Comparison of ENCODE assay signal across 27 mouse cellular contexts in the genomic region with DNA sequence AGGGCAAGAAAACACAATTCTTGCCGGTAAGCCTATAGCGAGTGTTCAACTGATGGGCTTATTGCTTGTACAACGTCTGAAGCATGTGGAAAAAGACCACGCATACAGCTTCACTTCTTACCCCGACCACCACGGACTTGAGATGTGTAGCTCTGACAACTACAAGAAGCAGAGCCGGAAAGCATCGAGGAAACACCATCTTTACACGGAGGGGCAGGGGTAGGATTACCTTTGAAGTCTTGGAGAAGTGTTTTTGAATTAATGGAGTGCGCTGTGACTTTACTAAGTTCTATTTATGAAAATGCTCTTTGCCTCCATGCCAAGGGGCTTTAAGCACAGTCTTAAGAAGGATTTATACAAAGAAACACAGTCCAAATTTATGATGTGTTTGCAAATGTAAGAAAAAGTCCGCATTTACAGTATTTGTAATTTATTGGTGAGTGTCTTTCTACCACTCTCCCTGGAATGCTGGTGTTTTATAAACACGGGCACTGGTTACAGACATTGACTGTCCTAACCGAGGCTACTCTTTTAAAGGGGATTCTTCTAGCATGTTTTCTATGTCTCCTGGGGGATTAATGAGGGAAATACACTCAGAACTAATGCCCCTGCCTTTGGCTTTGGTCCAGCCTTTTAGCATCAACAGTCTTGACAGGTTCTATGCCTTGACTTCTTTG.
DNase-seq lines count a peak whose midpoint lies in the region; ATAC-seq and TF ChIP-seq lines count a peak whose summit lies in the region.
"Had no signal": no experiment of that assay in that cellular context is flagged by ENCODE, and none has a peak within 500 bp of the region (broad histone marks: within the 10 kb centered on the region; RNA-seq: fewer than 3 reads in every experiment).

No protein-coding gene starts in this region.

- TF ChIP-seq EP300 in lung, postnatal 0 days (IDR thresholded peaks at IDR 0.05), result no peak

- TF ChIP-seq POLR2A in lung, adult 2 months (IDR thresholded peaks at IDR 0.05; ENCODE audit: borderline replicate concordance, extremely low read depth, low read depth, low read length), result no peak

- no peak for ATAC-seq in intestine, embryonic 14.5 days (replicated peaks; ENCODE audit: low FRiP score, low TSS enrichment, low read depth)
- no peak; the same call in 1 of the 2 replicates for ATAC-seq in intestine, embryonic 16.5 days
- ATAC-seq in lung, postnatal 0 days, result peak; percentile 30; the same call in 1 of the 2 replicates
- peak; percentile 87 for ATAC-seq in stomach, embryonic 16.5 days (ENCODE audit: insufficient read depth, low FRiP score)
- ATAC-seq in activated CD4-positive, CD25-positive, alpha-beta regulatory T cell, adult 4 months, result no peak
- ATAC-seq: forebrain, postnatal 0 days; hindbrain, postnatal 0 days; midbrain, embryonic 15.5 days; Patski had no signal

- no peak for DNase-seq in intestine, embryonic 14.5 days (ENCODE audit: low spot score)
- peak; percentile 31 for DNase-seq in lung, postnatal 0 days (ENCODE audit: low spot score)
- DNase-seq in lung, adult 2 months, result no peak
- peak; percentile 17 to 28 for DNase-seq in lung, postnatal 4 days
- no peak for DNase-seq in left cerebral cortex, adult 2 months (ENCODE audit: extremely low spot score in 1 of 2, low spot score in 2 of 2)
- DNase-seq: adrenal gland, postnatal 14 days; cerebellum, adult 11-12 months; cerebellum, adult 9-11 months; forebrain, postnatal 0 days; gastrocnemius, postnatal 10 days; heart, postnatal 14 days; kidney, adult 18-20 months; kidney, postnatal 25 days; liver, embryonic 13.5 days; right cerebral cortex, postnatal 4 days; thymus, postnatal 14 days had no signal

- peak overlapping the region; percentile 11; the same call in 1 of the 2 replicates for H3K4me2 ChIP-seq in intestine, embryonic 14.5 days (ENCODE audit: low read length)
- no peak overlapping the region for H3K4me2 ChIP-seq in intestine, embryonic 16.5 days (ENCODE audit: low read depth, low read length)
- H3K4me2 ChIP-seq in lung, postnatal 0 days (replicated peaks; ENCODE audit: low read depth, low read length), result no peak overlapping the region
- no peak overlapping the region for H3K4me2 ChIP-seq in stomach, embryonic 16.5 days (ENCODE audit: low read depth, low read length)
- H3K4me2 ChIP-seq: kidney, embryonic 15.5 days; limb, embryonic 15.5 days; liver, embryonic 13.5 days; midbrain, embryonic 15.5 days had no signal

- no peak overlapping the region for H3K4me3 ChIP-seq in intestine, embryonic 14.5 days (ENCODE audit: low read depth, low read length)
- H3K4me3 ChIP-seq in intestine, embryonic 16.5 days (ENCODE audit: low read length), result no peak overlapping the region
- no peak overlapping the region for H3K4me3 ChIP-seq in lung, postnatal 0 days (ENCODE audit: low read depth, low read length)
- H3K4me3 ChIP-seq in lung, adult 2 months (replicated peaks; ENCODE audit: extremely low read depth, low read depth, low read length), result no peak overlapping the region
- H3K4me3 ChIP-seq in stomach, embryonic 16.5 days (replicated peaks; ENCODE audit: low read length), result no peak overlapping the region
- H3K4me3 ChIP-seq in left cerebral cortex, adult 2 months, result no peak overlapping the region
- H3K4me3 ChIP-seq: erythroblast, embryonic 14.5 days; kidney, embryonic 15.5 days; limb, embryonic 10.5 days; limb, embryonic 15.5 days; liver, embryonic 13.5 days; midbrain, embryonic 15.5 days had no signal

- H3K4me1 ChIP-seq in intestine, embryonic 14.5 days (replicated peaks; ENCODE audit: control insufficient read depth, insufficient read depth, low read length), result peaks cover 12% of the 10 kb centered on the region
- H3K4me1 ChIP-seq in intestine, embryonic 16.5 days (ENCODE audit: control insufficient read depth, insufficient read depth, low read length), result no peaks in the 10 kb centered on the region
- H3K4me1 ChIP-seq in lung, postnatal 0 days (ENCODE audit: insufficient read depth, low read depth, low read length), result no peaks in the 10 kb centered on the region
- H3K4me1 ChIP-seq in lung, adult 2 months (ENCODE audit: control insufficient read depth, insufficient read depth, low read length), result no peaks in the 10 kb centered on the region
- H3K4me1 ChIP-seq in stomach, embryonic 16.5 days (ENCODE audit: control insufficient read depth, insufficient read depth, low read length), result no peaks in the 10 kb centered on the region
- H3K4me1 ChIP-seq: limb, embryonic 15.5 days; liver, embryonic 13.5 days; midbrain, embryonic 15.5 days had no signal

- intact Hi-C loops in left cerebral cortex, adult 2 months (cut with DNase I), result no loop called here

- 33% methylated on average over 13 of the region's 13 CpGs for WGBS in intestine, embryonic 14.5 days
- 39% methylated on average over 13 of the region's 13 CpGs for WGBS in intestine, embryonic 16.5 days
- WGBS in lung, postnatal 0 days, result 36% methylated on average over 13 of the region's 13 CpGs
- WGBS in lung, adult 2 months, result 63% methylated on average over 13 of the region's 13 CpGs
- WGBS in stomach, embryonic 16.5 days, result 41% methylated on average over 13 of the region's 13 CpGs

- no peaks in the 10 kb centered on the region for H3K36me3 ChIP-seq in intestine, embryonic 14.5 days (ENCODE audit: control insufficient read depth, insufficient read depth, low read length)
- H3K36me3 ChIP-seq in intestine, embryonic 16.5 days (ENCODE audit: control insufficient read depth, insufficient read depth, low read length), result no peaks in the 10 kb centered on the region
- no peaks in the 10 kb centered on the region for H3K36me3 ChIP-seq in lung, postnatal 0 days (ENCODE audit: insufficient read depth, low read length)
- H3K36me3 ChIP-seq in stomach, embryonic 16.5 days (ENCODE audit: control insufficient read depth, insufficient read depth, low read length), result no peaks in the 10 kb centered on the region
- H3K36me3 ChIP-seq: kidney, embryonic 15.5 days; limb, embryonic 10.5 days; limb, embryonic 15.5 days; liver, embryonic 13.5 days; midbrain, embryonic 15.5 days had no signal

- TF ChIP-seq CTCF in lung, postnatal 0 days (IDR thresholded peaks at IDR 0.05), result no peak
- no peak for TF ChIP-seq CTCF in lung, adult 2 months (IDR thresholded peaks at IDR 0.05; ENCODE audit: insufficient read depth, low read length)
- TF ChIP-seq CTCF in left cerebral cortex, adult 2 months (IDR thresholded peaks at IDR 0.05), result no peak

- H3K27ac ChIP-seq in intestine, embryonic 14.5 days (ENCODE audit: low read depth), result no peak overlapping the region
- no peak overlapping the region for H3K27ac ChIP-seq in intestine, embryonic 16.5 days (ENCODE audit: low read length)
- no peak overlapping the region for H3K27ac ChIP-seq in lung, postnatal 0 days (ENCODE audit: low read length)
- H3K27ac ChIP-seq in stomach, embryonic 16.5 days (ENCODE audit: low read length), result no peak overlapping the region
- H3K27ac ChIP-seq in left cerebral cortex, adult 2 months, result no peak overlapping the region
- H3K27ac ChIP-seq: hindbrain, postnatal 0 days; kidney, embryonic 15.5 days; limb, embryonic 10.5 days; limb, embryonic 15.5 days; liver, embryonic 13.5 days; macrophage; midbrain, embryonic 15.5 days had no signal

- H3K27me3 ChIP-seq in intestine, embryonic 14.5 days (replicated peaks; ENCODE audit: control insufficient read depth, insufficient read depth, low read length), result no peaks in the 10 kb centered on the region
- H3K27me3 ChIP-seq in intestine, embryonic 16.5 days (replicated peaks; ENCODE audit: control insufficient read depth, insufficient read depth, low read length), result no peaks in the 10 kb centered on the region
- no peaks in the 10 kb centered on the region for H3K27me3 ChIP-seq in lung, postnatal 0 days (replicated peaks; ENCODE audit: insufficient read depth, low read length)
- H3K27me3 ChIP-seq in stomach, embryonic 16.5 days (ENCODE audit: control insufficient read depth, insufficient read depth, low read length), result no peaks in the 10 kb centered on the region
- H3K27me3 ChIP-seq: liver, embryonic 13.5 days; Patski had no signal

- no peak overlapping the region for H3K9ac ChIP-seq in intestine, embryonic 14.5 days (ENCODE audit: low read length)
- no peak overlapping the region for H3K9ac ChIP-seq in intestine, embryonic 16.5 days (ENCODE audit: low read depth, low read length)
- no peak overlapping the region for H3K9ac ChIP-seq in lung, postnatal 0 days (replicated peaks; ENCODE audit: low read depth)
- H3K9ac ChIP-seq in stomach, embryonic 16.5 days (ENCODE audit: low read length), result no peak overlapping the region
- H3K9ac ChIP-seq: forebrain, postnatal 0 days; kidney, embryonic 15.5 days; limb, embryonic 15.5 days; liver, embryonic 13.5 days; midbrain, embryonic 15.5 days had no signal

- no peaks in the 10 kb centered on the region for H3K9me3 ChIP-seq in intestine, embryonic 14.5 days (ENCODE audit: control insufficient read depth, low read length)
- H3K9me3 ChIP-seq in intestine, embryonic 16.5 days (ENCODE audit: control insufficient read depth, low read length), result peaks cover 4% of the 10 kb centered on the region; the same call in 1 of the 2 replicates
- H3K9me3 ChIP-seq in lung, postnatal 0 days (ENCODE audit: low read length), result 0 out of 2 replicates have a peak, but pooled peaks cover 3% of the 10 kb centered on the region
- H3K9me3 ChIP-seq in stomach, embryonic 16.5 days (replicated peaks; ENCODE audit: control insufficient read depth, low read length), result peaks cover 2% of the 10 kb centered on the region; the same call in 1 of the 2 replicates
- H3K9me3 ChIP-seq: limb, embryonic 10.5 days; limb, embryonic 15.5 days; liver, embryonic 13.5 days; midbrain, embryonic 15.5 days had no signal

Comparison
In these comparisons a context has a peak if more than half of its experiments do, and no peak if none do; other contexts are left out.
1. DNase-seq: peak in lung, postnatal 0 days (single experiment) and lung, postnatal 4 days (2 of 2); none in intestine, embryonic 14.5 days (single experiment), lung, adult 2 months (single experiment) and left cerebral cortex, adult 2 months (0 of 2).
2. ATAC-seq: peak in lung, postnatal 0 days (single experiment) and stomach, embryonic 16.5 days (single experiment); none in intestine, embryonic 14.5 days (single experiment), intestine, embryonic 16.5 days (single experiment) and activated CD4-positive, CD25-positive, alpha-beta regulatory T cell, adult 4 months (single experiment).